Mouse (Mus musculus) thymus, postnatal 0 days (tissue): ENCODE measurements at regions not wholly inside any gene's neighbourhood (a gene's known extent, or its start where the extent isn't known, plus 50 kb on each side); places are given as distances from the start of the nearest gene placed in this dataset.
A peak's percentile ranks its signal among the peaks of the same experiment; 100 is the strongest.

ENCODE experiments used
- DNase-seq: peaks from one replicate; pipeline ENCODE4 v3.0.0-alpha.2; 2015; ENCODE audit warnings: low spot score

DNA sequence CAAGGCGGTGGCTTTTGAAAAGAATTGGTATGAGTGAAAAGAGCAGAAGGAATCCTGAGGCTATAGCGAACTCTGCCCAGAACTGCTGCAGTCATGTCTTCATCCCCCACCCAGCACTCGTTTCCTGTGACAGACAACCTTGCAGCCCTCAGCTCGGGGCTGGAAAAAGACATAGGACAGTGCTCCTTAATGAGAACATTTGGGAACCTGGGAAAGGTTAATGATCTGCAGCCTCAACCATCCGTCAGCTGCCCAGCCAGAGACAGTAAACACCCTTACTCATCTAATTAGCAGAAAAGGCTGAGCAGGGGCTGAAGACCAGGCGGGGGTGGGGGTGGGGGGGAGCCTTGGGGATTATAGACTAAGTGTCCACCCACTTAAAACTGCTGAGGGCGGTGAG is 76.3 kb upstream of the Arhgap36 start:
- no peak for DNase-seq

DNA sequence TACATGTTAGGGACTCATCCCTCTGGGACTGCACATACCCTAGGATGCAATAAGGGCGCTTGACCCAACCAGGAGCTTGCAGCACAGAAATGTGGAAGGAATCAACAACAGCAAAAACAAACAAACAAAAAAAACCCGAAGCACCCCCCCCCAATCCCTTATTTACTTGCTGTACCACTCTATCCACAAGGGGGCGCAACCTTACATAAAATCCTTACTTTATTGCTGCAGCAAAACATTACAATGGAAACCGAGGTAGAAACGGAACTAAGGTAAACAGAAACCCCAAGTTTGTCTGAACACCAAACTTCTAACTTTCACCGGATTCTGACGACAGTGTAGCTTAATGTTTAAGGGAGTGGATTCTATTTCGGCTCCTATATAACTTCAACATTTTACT is 86.7 kb upstream of the Arhgap36 start:
- peak; percentile 17 for DNase-seq

DNA sequence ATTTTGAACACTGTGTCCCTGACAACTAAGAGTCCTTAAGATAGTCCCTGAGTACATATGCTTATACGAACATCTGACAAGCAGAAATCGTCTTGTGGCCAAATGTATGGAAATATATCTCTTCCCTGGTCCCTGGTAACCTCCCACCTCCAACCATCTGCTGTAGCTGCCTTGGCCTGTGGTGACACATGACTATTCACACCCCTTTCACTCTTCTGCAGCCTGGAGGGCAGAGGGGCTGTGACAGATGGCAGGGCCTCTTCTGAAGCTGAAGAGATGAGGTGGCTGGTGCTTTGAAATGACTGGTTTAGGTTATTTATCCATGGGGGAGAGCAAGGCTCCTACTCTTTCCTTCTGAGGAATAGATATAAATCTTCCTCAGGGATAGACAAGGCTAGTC is 82.3 kb upstream of the Enox2 start:
- DNase-seq, result no peak

DNA sequence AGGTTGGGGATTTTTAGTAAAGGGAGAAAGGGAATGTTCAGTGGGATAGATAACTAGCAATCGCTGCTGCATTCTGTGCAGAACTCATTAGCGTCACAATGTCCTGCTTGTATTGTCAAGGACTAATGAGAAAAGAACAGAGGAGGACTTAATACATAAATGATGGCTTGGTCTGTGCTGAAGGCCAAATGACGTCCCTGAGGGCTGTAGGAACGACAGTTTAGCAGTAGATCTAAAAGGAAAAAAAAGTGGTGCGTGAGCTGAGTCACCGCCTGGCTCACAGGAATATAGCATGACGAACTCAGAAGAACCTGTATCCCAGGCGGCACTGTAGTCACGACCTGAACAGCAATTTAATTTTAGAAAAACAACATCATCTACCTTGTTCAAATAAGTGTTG is 81.3 kb upstream of the Enox2 start:
- no peak for DNase-seq

DNA sequence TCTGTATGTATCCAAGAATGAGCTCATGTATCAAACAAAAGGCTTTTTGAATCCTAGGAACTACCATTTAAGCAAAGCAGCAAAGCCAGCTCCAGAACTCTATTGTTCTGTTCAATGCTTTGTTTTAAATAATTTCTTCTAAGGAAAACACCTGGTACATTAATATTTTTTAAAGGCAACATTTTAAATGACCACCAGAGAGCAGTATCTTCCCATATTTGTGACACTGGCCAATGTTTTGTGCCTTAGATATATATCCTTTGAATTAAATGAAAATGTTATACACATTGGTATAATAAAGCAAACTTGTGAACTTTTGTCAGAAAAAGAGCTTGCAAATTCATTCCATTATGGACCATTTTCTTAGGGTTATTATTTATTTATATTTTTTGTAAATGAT is 58.4 kb upstream of the Enox2 start:
- no peak for DNase-seq
